Mouse (Mus musculus): ENCODE data around the gene Gm340. TPM values are rescaled to one million over a fixed set of nuclear protein-coding genes. Genes with fewer than 3 reads are reported as not detected.

Gm340 gene
- polyA plus RNA-seq (2012; rRNA removed), result 2.4 and 2.5 TPM in 2 replicates

- TF ChIP-seq CTCF (IDR thresholded peaks at IDR 0.05; ENCODE audit: extremely low read depth, insufficient read depth, low read length), result no peak
- no peak for TF ChIP-seq POLR2A (IDR thresholded peaks at IDR 0.05; ENCODE audit: extremely low read depth, insufficient read depth, low read length)
- H3K27ac ChIP-seq (ENCODE audit: insufficient read depth, low read length), result no peak within 1 kb of the TSS
Measured at GRCm38 (mm10) chr19:41581706-41582420, at the start of gene Gm340. Gene Gm340 (plus strand): TSS chr19:41582370.

GRCm38 (mm10) chr19:41534021-41534420 lies 48.1 kb upstream of the Gm340 start:
- H3K27ac ChIP-seq (ENCODE audit: insufficient read depth, low read length), result no peak overlapping the region
- TF ChIP-seq POLR2A (IDR thresholded peaks at IDR 0.05; ENCODE audit: extremely low read depth, insufficient read depth, low read length) (no peak), CTCF (IDR thresholded peaks at IDR 0.05; ENCODE audit: extremely low read depth, insufficient read depth, low read length) (no peak)
- no peaks in the 10 kb centered on the region for H3K4me1 ChIP-seq (ENCODE audit: control insufficient read depth, insufficient read depth, low read length)
- no peak overlapping the region for H3K4me3 ChIP-seq (ENCODE audit: insufficient read depth, low read length)

More at GRCm38 (mm10) chr19:41581706-41582420, at the start of gene Gm340:
- Histone ChIP-seq H3K4me1 (ENCODE audit: control insufficient read depth, insufficient read depth, low read length) (0 out of 2 replicates have a peak, but pooled peaks cover 2% of the 10 kb centered on the region), H3K4me3 (ENCODE audit: insufficient read depth, low read length) (no peak within 1 kb of the TSS)

- H3K4me3 ChIP-seq (ENCODE audit: insufficient read depth, low read length), result no peak overlapping the region
- TF ChIP-seq CTCF (IDR thresholded peaks at IDR 0.05; ENCODE audit: extremely low read depth, insufficient read depth, low read length) (no peak), POLR2A (IDR thresholded peaks at IDR 0.05; ENCODE audit: extremely low read depth, insufficient read depth, low read length) (no peak)
- no peak overlapping the region for H3K27ac ChIP-seq (ENCODE audit: insufficient read depth, low read length)
- H3K4me1 ChIP-seq (ENCODE audit: control insufficient read depth, insufficient read depth, low read length), result no peaks in the 10 kb centered on the region
Measured at GRCm38 (mm10) chr19:41556981-41557380, 25.2 kb upstream of the Gm340 start.

- Histone ChIP-seq H3K4me3 (ENCODE audit: insufficient read depth, low read length) (no peak overlapping the region), H3K27ac (ENCODE audit: insufficient read depth, low read length) (no peak overlapping the region), H3K4me1 (ENCODE audit: control insufficient read depth, insufficient read depth, low read length) (no peaks in the 10 kb centered on the region)
- TF ChIP-seq CTCF (IDR thresholded peaks at IDR 0.05; ENCODE audit: extremely low read depth, insufficient read depth, low read length) (no peak), POLR2A (IDR thresholded peaks at IDR 0.05; ENCODE audit: extremely low read depth, insufficient read depth, low read length) (no peak)
Measured at GRCm38 (mm10) chr19:41557491-41557890, 24.7 kb upstream of the Gm340 start.

- TF ChIP-seq CTCF (IDR thresholded peaks at IDR 0.05; ENCODE audit: extremely low read depth, insufficient read depth, low read length) (no peak), POLR2A (IDR thresholded peaks at IDR 0.05; ENCODE audit: extremely low read depth, insufficient read depth, low read length) (no peak)
- no peaks in the 10 kb centered on the region for H3K4me1 ChIP-seq (ENCODE audit: control insufficient read depth, insufficient read depth, low read length)
- H3K27ac ChIP-seq (ENCODE audit: insufficient read depth, low read length), result no peak overlapping the region
- H3K4me3 ChIP-seq (ENCODE audit: insufficient read depth, low read length), result no peak overlapping the region
Measured at GRCm38 (mm10) chr19:41558891-41559486, 23.2 kb upstream of the Gm340 start.

GRCm38 (mm10) chr19:41560856-41561255 lies 21.3 kb upstream of the Gm340 start:
- Histone ChIP-seq H3K27ac (ENCODE audit: insufficient read depth, low read length) (no peak overlapping the region), H3K4me3 (ENCODE audit: insufficient read depth, low read length) (no peak overlapping the region), H3K4me1 (ENCODE audit: control insufficient read depth, insufficient read depth, low read length) (no peaks in the 10 kb centered on the region)
- TF ChIP-seq POLR2A (IDR thresholded peaks at IDR 0.05; ENCODE audit: extremely low read depth, insufficient read depth, low read length) (no peak), CTCF (IDR thresholded peaks at IDR 0.05; ENCODE audit: extremely low read depth, insufficient read depth, low read length) (no peak)

GRCm38 (mm10) chr19:41568791-41569190 lies 13.4 kb upstream of the Gm340 start:
- no peaks in the 10 kb centered on the region for H3K4me1 ChIP-seq (ENCODE audit: control insufficient read depth, insufficient read depth, low read length)
- H3K4me3 ChIP-seq (ENCODE audit: insufficient read depth, low read length), result no peak overlapping the region
- no peak for TF ChIP-seq CTCF (IDR thresholded peaks at IDR 0.05; ENCODE audit: extremely low read depth, insufficient read depth, low read length)
- H3K27ac ChIP-seq (ENCODE audit: insufficient read depth, low read length), result no peak overlapping the region

- no peak overlapping the region for H3K4me3 ChIP-seq (ENCODE audit: insufficient read depth, low read length)
- no peak overlapping the region for H3K27ac ChIP-seq (ENCODE audit: insufficient read depth, low read length)
- TF ChIP-seq POLR2A (IDR thresholded peaks at IDR 0.05; ENCODE audit: extremely low read depth, insufficient read depth, low read length) (no peak), CTCF (IDR thresholded peaks at IDR 0.05; ENCODE audit: extremely low read depth, insufficient read depth, low read length) (no peak)
- no peaks in the 10 kb centered on the region for H3K4me1 ChIP-seq (ENCODE audit: control insufficient read depth, insufficient read depth, low read length)
Measured at GRCm38 (mm10) chr19:41573700-41574099, 8.5 kb upstream of the Gm340 start.

- no peak for TF ChIP-seq POLR2A (IDR thresholded peaks at IDR 0.05; ENCODE audit: extremely low read depth, insufficient read depth, low read length)
- TF ChIP-seq CTCF (IDR thresholded peaks at IDR 0.05; ENCODE audit: extremely low read depth, insufficient read depth, low read length), result no peak
- no peak overlapping the region for H3K27ac ChIP-seq (ENCODE audit: insufficient read depth, low read length)
Measured at GRCm38 (mm10) chr19:41577576-41577975, 4.6 kb upstream of the Gm340 start.

More at GRCm38 (mm10) chr19:41577576-41577975, 4.6 kb upstream of the Gm340 start:
- Histone ChIP-seq H3K4me3 (ENCODE audit: insufficient read depth, low read length) (no peak overlapping the region), H3K4me1 (ENCODE audit: control insufficient read depth, insufficient read depth, low read length) (0 out of 2 replicates have a peak, but pooled peaks cover 2% of the 10 kb centered on the region)

Measured in cortical plate, adult 2 months (tissue).